Mouse (Mus musculus) adrenal gland, adult 2 months (tissue): ENCODE data around the gene Meis2. TPM values are rescaled to one million over a fixed set of nuclear protein-coding genes. Genes with fewer than 3 reads are reported as not detected.
A peak's percentile ranks its signal among the peaks of the same experiment; 100 is the strongest.

Experiments used
- DNase-seq: peaks from one replicate; pipeline ENCODE4 v3.0.0; 2021
- long read RNA-seq: library from polyadenylated mRNA; stranded (forward); transcript quantifications from one replicate; pipeline ENCODE4 v2.0.0, GENCODE M21; 2021
- polyA plus RNA-seq: library from polyadenylated mRNA; depleted of rRNA; stranded (reverse); fragments of >200 nt; gene quantifications from 2 replicates; pipeline ENCODE4 v1.2.3, GENCODE M21; 2012; rRNA removed
- total RNA-seq, 2 experiments: library from RNA; stranded (reverse); gene quantifications; 2 replicates each; pipeline ENCODE4 v1.2.3; 2021

Meis2 gene
- total RNA-seq (100 to 1,000 TPM; 211 to 303 TPM), polyA plus RNA-seq (85.4 and 124 TPM in 2 replicates)
- long read RNA-seq, transcript Meis2-206 (13 exons, 3,697 nt): major isoform, 7 of 72 reads
- long read RNA-seq, transcript Meis2-203 (12 exons, 2,810 nt): minor isoform, 6 of 72 reads
- long read RNA-seq, partial matches to known transcripts: 26 of 72 reads
- long read RNA-seq, other reads (novel, unspliced or antisense): 25 of 72 reads

GRCm38 (mm10) chr2:116065570-116066005 lies at the start of gene Meis2:
Gene Meis2 (minus strand): TSS chr2:116065839.
- DNase-seq: peak; percentile 96

- DNase-seq: no peak
Observed at GRCm38 (mm10) chr2:116106194-116106593, 40.6 kb upstream of the Meis2 start.

DNA sequence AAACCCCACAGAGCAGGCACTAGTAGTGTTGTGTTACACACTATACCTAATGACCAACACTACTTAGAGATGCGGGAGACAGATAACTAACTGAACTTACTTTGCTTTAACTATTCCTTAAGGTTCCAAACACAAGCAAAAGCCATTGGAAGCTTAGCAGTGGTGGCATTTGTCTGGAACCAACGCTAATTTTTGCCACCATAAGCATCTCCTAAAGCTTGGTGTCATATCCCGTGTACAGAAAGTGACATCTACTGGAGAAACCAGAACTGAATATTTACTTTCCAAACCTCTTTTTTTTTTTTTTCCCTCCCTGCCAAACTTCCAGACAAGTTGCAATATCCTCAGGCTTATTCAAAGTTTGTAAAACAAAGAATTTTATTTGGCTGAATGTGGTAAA lies 39.5 kb upstream of the Meis2 start:
- DNase-seq: no peak

DNA sequence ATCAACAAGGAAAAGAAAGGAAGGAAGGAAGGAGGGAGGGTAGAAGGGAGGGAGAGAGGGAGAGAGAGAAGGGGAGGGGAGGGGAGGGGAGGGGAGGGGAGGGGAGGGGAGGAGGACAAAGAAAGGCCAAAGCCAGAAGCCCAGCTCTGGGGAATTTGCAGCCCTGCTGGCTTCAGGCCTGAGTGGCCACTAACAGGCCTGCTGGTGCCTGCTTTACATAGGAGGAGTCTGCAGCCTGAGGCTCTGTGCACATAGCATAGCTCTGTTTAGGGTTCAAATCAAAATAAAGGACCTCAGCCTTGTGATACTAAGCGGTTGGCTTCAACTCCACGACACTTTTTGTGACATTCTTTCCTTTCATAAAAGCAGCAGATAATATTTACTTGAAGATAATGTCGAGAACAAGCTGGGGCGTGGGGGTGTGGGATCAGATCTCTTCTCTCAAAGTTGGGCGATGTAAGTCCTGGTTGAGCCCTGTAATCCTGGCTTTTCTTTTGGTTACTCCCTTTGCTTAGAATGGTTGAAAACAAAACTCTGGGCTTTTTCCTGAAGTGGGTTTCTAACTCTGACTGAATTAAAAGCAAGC lies 37.9 kb upstream of the Meis2 start:
- no peak for DNase-seq

GRCm38 (mm10) chr2:116101221-116101620 lies 35.6 kb upstream of the Meis2 start:
- peak; percentile 75 for DNase-seq

- DNase-seq: no peak
Observed at GRCm38 (mm10) chr2:116080961-116081360, 15.3 kb upstream of the Meis2 start.

GRCm38 (mm10) chr2:116078841-116079240 lies 13.2 kb upstream of the Meis2 start:
- DNase-seq: no peak

DNA sequence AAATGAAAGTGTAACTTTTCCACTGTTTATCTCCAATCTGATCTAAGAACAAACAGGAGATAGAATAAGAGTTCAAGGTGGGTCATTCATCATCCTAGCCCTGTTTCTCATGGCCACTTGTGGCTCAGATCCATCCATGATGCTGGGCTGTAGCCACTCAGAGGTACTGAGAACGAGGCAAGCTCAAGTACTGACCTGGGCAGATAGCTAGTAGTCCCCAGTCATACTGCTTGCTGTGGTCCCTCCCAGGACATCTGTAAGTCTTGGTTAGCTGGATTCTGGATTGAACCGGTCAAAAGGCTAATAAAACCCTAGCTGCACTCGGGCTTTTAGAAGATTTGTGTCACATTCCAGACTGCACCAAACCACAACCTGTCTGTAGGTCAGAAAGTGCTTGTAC lies 12.1 kb upstream of the Meis2 start:
- peak; percentile 59 for DNase-seq

DNA sequence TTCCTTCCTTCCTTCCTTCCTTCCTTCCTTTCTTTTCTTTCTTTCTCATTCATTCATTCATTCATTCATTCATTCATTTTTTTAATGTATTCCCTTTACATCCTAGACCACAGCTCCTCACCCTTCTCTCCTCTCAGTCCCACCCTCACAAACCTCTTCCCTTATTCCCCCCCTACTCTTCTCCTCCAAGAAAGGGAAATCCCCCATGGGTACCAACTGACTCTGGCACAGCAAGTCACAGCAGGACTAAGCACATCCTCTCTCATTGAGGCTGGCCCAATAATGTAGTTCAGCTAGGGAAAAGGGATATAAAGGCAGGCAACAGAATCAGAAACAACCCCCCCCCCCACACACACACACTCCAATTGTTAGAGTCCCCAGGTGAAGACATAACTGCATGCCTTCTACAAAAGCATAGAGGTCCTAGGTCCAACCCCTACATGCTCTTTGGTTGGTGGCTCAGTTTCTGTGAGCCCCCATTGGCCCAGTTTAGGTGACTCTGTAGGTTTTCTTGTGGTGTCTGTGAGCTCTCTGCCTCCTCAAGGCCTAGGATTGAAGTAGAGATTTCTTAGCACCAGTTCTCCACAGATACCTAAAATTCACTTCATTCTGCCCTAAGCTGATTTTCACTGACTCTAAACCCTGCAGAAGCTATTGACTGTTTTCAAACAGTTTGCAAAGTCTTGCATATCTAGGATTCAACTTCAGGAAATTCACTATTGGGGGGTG lies 11.3 kb upstream of the Meis2 start:
- DNase-seq: no peak

DNA sequence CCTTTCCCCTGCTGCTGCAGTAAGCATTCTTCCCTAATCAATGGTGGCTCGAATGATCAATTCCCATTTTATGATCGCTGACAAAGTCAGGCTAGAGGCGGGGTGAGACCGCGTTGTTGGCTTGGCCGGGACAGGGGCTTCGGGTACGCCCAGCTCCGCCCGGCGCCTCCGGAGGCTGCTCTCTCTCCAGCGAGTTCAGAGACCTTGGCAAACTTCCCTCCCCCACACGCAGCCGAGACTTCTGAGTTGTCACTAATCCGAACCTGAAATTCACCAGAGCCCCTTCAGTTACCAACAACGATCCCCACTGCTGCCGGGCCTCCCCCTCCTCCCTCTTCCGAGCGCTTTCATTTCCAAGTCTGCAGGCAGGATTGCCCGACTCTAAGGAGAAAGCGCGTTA lies 10.3 kb upstream of the Meis2 start:
- DNase-seq: peak; percentile 90

- peak; percentile 72 for DNase-seq
Observed at GRCm38 (mm10) chr2:116075477-116075876, 9.8 kb upstream of the Meis2 start.

DNA sequence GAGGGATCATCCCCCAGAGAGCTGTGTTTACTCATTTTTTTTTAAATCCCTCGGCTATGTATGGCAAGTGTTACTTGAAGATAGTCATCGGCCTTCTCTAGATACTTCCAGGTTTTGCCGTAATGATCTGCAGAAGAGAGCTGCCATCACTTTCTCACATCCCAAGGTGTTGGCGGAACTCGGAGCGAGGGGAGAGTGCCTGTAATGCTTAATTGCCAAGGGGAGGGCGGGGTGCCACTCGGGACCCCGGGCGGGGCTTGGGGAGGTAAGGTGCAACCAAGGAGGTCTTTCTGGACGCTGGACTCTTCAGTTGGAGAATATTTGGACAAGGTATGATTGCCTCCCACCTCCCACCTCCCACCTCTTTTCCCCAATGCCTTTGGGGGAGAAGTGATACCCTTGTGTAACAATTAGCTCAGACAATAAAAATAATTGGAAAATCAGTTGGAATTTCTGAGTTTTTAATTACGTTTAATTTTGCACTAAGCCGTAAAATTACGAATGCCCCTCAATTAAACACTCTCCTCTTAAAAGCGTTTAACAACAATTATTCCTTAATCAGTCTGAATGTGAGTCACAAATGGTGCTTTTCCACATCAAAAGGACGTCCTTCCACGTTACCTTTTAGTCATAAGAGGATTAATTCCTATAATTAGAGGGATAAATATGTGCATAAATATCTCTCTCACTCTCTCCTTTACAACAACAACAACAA lies 9.2 kb upstream of the Meis2 start:
- DNase-seq: peak; percentile 56

DNA sequence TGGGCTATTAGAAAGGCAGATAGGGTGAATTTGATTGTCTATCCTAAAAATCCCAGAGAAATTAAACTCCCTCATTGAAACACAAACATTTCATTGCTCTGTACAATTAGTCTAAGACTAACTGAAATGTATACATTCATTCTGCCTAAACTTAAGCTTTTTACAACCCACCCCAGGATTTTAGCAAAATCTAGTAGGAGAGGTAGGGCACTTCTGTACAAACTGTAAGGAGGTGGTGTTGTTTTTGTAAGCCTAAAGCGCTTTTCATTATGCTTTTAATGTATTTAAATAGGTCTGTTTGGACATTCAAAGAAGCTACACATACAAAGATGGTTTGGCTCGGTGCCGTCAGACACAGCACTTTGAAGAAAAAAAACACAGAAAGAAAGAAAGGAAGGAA lies 8.4 kb upstream of the Meis2 start:
- DNase-seq: no peak

DNA sequence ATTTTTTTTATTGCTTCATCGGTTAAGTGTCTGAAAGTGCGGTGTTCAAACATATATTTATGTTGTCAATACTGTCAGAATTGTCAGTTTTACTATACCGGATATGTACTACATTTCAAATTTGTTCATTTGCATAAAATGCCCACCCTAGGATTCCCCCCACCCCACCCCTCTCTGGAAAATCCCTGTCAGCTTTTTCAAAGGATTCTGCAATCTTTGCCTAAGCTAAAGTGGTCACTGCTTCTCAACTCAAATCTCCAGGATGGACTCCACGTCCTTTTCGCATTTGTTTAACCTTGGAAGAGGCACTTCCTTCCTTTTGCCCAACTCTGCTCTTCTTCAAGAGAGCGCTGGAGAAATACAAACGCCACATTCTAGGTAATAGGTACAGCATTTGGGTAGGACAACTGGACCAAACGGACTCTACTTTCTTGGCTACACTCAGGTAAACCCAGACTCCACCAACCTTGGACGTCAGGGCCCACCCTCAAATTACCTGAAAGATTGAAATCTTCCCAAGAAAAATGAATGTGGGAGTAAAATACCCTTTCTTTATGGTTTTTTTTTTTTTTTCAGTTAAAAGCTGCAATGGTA lies 7.8 kb upstream of the Meis2 start:
- DNase-seq: peak; percentile 41

- peak; percentile 46 for DNase-seq
Observed at GRCm38 (mm10) chr2:116072706-116073105, 7.1 kb upstream of the Meis2 start.

GRCm38 (mm10) chr2:116072321-116072640 lies 6.6 kb upstream of the Meis2 start:
- DNase-seq: no peak

GRCm38 (mm10) chr2:116071571-116072320 lies 6.1 kb upstream of the Meis2 start:
- peak; percentile 84 for DNase-seq

DNA sequence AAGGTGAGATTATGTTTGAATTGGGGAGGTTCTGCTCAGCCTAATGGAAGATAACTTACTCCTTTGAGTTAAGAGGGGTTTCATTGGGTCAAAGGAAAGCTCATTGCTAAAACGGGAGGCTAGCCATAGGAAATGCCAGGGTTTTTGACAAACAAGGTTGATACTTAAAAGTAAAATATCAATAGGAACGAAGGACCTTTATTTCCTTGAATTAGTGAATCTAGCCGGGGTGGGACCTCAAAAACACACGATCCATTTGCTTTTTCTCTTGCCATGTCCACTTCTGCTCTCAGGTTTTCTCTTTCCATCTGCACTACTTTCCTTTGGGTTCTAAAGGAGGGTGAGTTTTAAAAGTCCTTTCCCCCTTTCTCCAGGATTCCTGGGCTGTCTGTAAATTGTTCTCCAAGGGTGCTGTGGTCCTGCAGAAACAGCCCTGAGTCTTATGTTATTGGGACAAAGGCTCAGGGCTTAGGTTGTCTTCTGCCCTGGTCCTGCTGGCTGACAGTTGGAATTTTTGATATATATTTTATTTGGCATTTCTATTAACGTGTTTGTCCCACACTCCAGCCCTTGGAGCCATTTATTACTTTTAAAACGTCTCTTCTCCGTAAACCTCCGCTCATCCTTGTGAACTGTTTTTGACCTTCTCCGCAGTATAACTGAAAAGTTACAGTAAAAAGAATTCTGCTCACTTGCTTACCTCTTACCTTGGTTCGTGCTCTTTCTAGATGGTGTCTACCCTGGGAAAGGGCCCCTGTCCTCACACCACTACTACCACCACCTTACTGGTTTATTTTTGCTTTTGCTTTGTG lies 5.2 kb upstream of the Meis2 start:
- peak; percentile 50 for DNase-seq

- peak; percentile 59 for DNase-seq
Observed at GRCm38 (mm10) chr2:116069451-116070225, 4.0 kb upstream of the Meis2 start.

DNA sequence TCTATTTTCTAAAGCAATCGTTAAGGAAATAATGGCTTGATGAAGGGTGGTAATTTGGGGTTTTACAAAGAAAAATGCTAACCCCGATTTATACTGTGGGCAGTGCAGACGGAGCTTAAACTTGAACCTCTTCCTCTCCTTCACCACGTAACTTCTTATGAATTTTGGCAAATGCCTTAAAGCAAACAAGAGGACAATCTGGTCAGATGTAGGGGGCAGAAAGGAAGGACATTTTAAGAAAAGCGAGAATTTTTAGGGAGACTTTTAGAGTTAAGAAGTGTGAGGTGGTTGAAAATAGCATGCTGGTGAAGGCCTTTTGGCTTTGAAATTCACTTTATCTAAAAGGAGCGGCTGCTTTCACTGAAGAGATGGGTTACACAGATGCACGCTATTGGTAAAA lies 3.3 kb upstream of the Meis2 start:
- DNase-seq: peak; percentile 21
